Mouse (Mus musculus) gonadal fat pad, adult 2 months (tissue): ENCODE measurements around the gene Rbm4b. TPM values are rescaled to one million over a fixed set of nuclear protein-coding genes. Genes with fewer than 3 reads are reported as not detected.
"Not testable (repeated sequence)": the region's sequence is repeated elsewhere in the genome, so short reads cannot be mapped to it uniquely, and the experiment has no call there.

ENCODE experiments used
- DNase-seq: peaks from one replicate; pipeline ENCODE4 v3.0.0-alpha.2; 2012; ENCODE audit warnings: low read depth
- polyA plus RNA-seq: library from polyadenylated mRNA; depleted of rRNA; stranded (reverse); fragments of >200 nt; gene quantifications from 2 replicates; pipeline ENCODE4 v1.2.3, GENCODE M21; 2012; rRNA removed

Rbm4b gene
- polyA plus RNA-seq, 1 experiment: 7.6 TPM

DNA sequence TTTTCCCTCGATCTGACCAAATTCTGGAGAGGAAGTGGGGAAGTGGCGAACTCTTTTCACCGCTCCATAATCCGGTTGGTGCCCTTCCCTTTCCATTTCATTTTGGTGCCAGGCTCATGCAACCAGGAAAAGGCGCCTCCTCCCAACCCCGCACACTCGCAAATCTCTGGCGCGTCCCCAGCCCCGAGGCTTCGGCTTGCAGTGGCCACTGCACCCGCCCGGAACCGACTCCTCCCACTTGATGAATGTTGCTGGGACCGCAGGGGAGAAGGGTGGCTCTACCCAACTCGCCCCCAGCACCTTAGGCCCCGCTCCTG lies 54.4 kb downstream of the Rbm4b start:
- no peak for DNase-seq

- DNase-seq: peak; percentile 86
These were observed 55.0 kb downstream of the Rbm4b start, which contains the start of the genes Gm21992 and Rbm14 for GRCm38 (mm10) chr19:4811063-4811908. TSS of gene Gm21992 (minus strand) at chr19:4811612. TSS of gene Rbm14 (minus strand) at chr19:4811634.

- no peak for DNase-seq
These were observed 55.6 kb downstream of the Rbm4b start for GRCm38 (mm10) chr19:4811909-4812242.

GRCm38 (mm10) chr19:4812334-4812949 lies 56.1 kb downstream of the Rbm4b start:
- DNase-seq: not testable (repeated sequence)

DNA sequence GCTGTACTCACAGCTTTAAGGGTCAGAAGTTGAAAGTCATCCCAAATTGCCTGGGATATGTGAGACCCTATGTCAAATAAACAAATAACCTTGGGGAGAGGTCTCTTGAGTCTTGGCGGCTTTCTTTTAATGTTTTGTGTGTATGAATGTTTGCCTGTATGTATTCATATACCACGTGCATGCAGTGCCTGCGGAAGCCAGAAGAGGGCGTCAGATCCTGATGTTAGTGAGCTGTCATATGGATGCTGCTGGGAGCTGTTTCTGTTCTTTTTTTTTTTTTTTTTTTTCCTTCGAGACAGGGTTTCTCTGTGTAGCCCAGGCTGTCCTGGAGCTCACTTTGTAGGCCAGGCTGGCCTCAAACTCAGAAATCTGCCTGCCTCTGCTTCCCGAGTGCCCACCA lies 56.7 kb downstream of the Rbm4b start:
- no peak for DNase-seq

Other genes with a start within 250 kb of the Rbm4b start
- gene Pcx, start 246.0 kb upstream of the Rbm4b start, polyA plus RNA-seq: 249 and 264 TPM in 2 replicates
- gene Lrfn4, start 140.8 kb upstream of the Rbm4b start, polyA plus RNA-seq: 10.1 and 11.0 TPM in 2 replicates
- 86.0 and 90.7 TPM in 2 replicates for gene Rce1, start 130.9 kb upstream of the Rbm4b start, polyA plus RNA-seq
- 1.0 and 3.3 TPM in 2 replicates for gene Gm960, start 57.8 kb upstream of the Rbm4b start, polyA plus RNA-seq
- gene Sptbn2, start 45.3 kb upstream of the Rbm4b start, polyA plus RNA-seq: 3.2 and 5.0 TPM in 2 replicates
- 37.5 and 38.3 TPM in 2 replicates for gene Rbm4, start 37.4 kb downstream of the Rbm4b start, polyA plus RNA-seq
- 15.7 and 22.5 TPM in 2 replicates for gene Gm21992, start 55.1 kb downstream of the Rbm4b start, polyA plus RNA-seq
- 33.6 and 35.1 TPM in 2 replicates for gene Rbm14, start 55.1 kb downstream of the Rbm4b start, polyA plus RNA-seq
- gene Ccs, start 82.8 kb downstream of the Rbm4b start, polyA plus RNA-seq: 50.6 and 67.6 TPM in 2 replicates
- 0.22 and 0.36 TPM in 2 replicates for gene Ccdc87, start 82.9 kb downstream of the Rbm4b start, polyA plus RNA-seq
- gene Ctsf, start 98.6 kb downstream of the Rbm4b start, polyA plus RNA-seq: 96.1 and 114 TPM in 2 replicates
- 3.0 and 4.9 TPM in 2 replicates for gene Actn3, start 121.4 kb downstream of the Rbm4b start, polyA plus RNA-seq
- gene Zdhhc24, start 122.2 kb downstream of the Rbm4b start, polyA plus RNA-seq: 31.4 and 38.7 TPM in 2 replicates
- gene Bbs1, start 150.1 kb downstream of the Rbm4b start, polyA plus RNA-seq: 4.2 and 6.4 TPM in 2 replicates
- 87.4 and 96.6 TPM in 2 replicates for gene Dpp3, start 171.8 kb downstream of the Rbm4b start, polyA plus RNA-seq
- gene Peli3, start 186.6 kb downstream of the Rbm4b start, polyA plus RNA-seq: 5.1 and 6.7 TPM in 2 replicates
- gene Mrpl11, start 205.7 kb downstream of the Rbm4b start, polyA plus RNA-seq: 37.4 and 39.9 TPM in 2 replicates
- 1.0 and 1.2 TPM in 2 replicates for gene Npas4, start 233.8 kb downstream of the Rbm4b start, polyA plus RNA-seq